Mouse (Mus musculus): ENCODE data around the gene Gm13103. TPM values are rescaled to one million over a fixed set of nuclear protein-coding genes. Genes with fewer than 3 reads are reported as not detected.

Gm13103 gene
- not detected for polyA plus RNA-seq (2014; fragmentation: Illumina TruSeq; extraction: RNeasy Lipid Tissue Mini Kit (QIAGEN cat#74804); ENCODE audit: low replicate concordance)

DNA sequence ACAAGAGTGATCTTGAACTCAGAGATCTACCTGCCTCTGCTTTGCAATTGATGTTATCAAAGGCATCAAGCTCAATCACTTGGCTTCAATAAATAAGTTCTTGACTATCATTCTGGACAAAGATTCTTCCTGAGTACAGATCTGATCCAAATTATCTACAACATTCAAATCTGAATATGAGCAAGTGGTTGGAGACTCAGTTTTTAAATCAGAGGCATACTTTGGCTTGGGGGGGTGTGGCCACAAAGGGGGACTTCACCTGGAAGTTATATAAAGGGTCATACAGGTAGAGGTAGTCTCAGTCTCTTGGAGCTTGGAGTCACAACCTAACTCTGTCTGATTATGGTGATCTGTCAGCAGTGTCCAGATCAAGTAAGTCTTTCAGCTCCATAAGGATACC is at the start of gene Gm13103:
Gene Gm13103, plus strand, starts transcription at position 301 of the 400 bp plus-strand sequence.

DNA sequence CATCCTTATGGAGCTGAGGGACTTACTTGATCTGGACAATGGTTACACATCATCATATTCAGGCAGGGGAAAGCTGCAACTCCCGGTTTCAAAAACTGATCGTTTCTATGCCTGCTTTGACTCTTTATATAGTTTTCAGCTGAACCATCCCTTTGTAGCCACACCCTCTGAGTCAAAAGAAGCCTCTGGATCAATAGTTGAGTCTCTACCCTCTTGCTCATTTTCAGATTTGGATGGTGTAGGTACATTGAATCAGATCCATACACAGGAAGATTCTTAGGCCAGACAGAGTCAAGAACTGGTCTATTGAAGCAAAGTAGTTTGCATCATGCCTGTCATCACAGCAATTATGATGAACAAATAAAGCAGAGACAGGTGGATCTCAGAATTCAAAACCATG is 30.3 kb upstream of the Gm13103 start, which contains the start of gene Gm13084:
Gene Gm13084, minus strand, starts transcription at position 101 of the 400 bp plus-strand sequence.

DNA sequence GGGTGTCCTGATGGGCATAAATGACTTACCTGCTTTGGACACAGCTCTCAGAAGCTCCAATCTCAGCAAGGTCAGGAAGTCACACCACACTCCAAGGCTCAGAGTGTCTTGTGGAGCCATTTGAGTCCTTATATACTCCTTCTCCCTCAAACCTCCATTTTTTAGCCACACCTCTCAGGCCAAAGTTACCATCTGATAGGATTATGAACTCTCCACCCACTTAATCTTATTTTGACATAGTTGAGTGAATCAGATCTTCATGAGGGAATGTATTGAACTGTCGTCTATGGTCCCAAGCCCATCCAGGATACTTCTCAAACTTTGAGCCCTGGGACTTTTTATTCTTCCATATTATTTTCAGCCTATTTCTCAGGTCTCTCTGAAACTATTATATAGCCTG is 54.0 kb downstream of the Gm13103 start, which contains the start of gene Pramef6:
Gene Pramef6, minus strand, starts transcription at position 101 of the 400 bp plus-strand sequence.

Other genes with a start within 250 kb of the Gm13103 start
- not detected for gene Gm13083, start 231.5 kb upstream of the Gm13103 start, polyA plus RNA-seq (2014; fragmentation: Illumina TruSeq; extraction: RNeasy Lipid Tissue Mini Kit (QIAGEN cat#74804); ENCODE audit: low replicate concordance)
- gene Gm13088, start 189.3 kb upstream of the Gm13103 start, polyA plus RNA-seq (2014; fragmentation: Illumina TruSeq; extraction: RNeasy Lipid Tissue Mini Kit (QIAGEN cat#74804); ENCODE audit: low replicate concordance) = not detected
- not detected for gene Gm13089, start 143.8 kb upstream of the Gm13103 start, polyA plus RNA-seq (2014; fragmentation: Illumina TruSeq; extraction: RNeasy Lipid Tissue Mini Kit (QIAGEN cat#74804); ENCODE audit: low replicate concordance)
- gene Gm13078, start 127.0 kb upstream of the Gm13103 start, polyA plus RNA-seq (2014; fragmentation: Illumina TruSeq; extraction: RNeasy Lipid Tissue Mini Kit (QIAGEN cat#74804); ENCODE audit: low replicate concordance) = not detected
- not detected for gene Gm13023, start 57.1 kb upstream of the Gm13103 start, polyA plus RNA-seq (2014; fragmentation: Illumina TruSeq; extraction: RNeasy Lipid Tissue Mini Kit (QIAGEN cat#74804); ENCODE audit: low replicate concordance)
- gene Gm13084, start 30.4 kb upstream of the Gm13103 start, polyA plus RNA-seq (2014; fragmentation: Illumina TruSeq; extraction: RNeasy Lipid Tissue Mini Kit (QIAGEN cat#74804); ENCODE audit: low replicate concordance) = not detected
- gene Pramef6, start 53.9 kb downstream of the Gm13103 start, polyA plus RNA-seq (2014; fragmentation: Illumina TruSeq; extraction: RNeasy Lipid Tissue Mini Kit (QIAGEN cat#74804); ENCODE audit: low replicate concordance) = not detected
- gene Pramef25, start 104.5 kb downstream of the Gm13103 start, polyA plus RNA-seq (2014; fragmentation: Illumina TruSeq; extraction: RNeasy Lipid Tissue Mini Kit (QIAGEN cat#74804); ENCODE audit: low replicate concordance) = not detected
- gene Gm13101, start 120.5 kb downstream of the Gm13103 start, polyA plus RNA-seq (2014; fragmentation: Illumina TruSeq; extraction: RNeasy Lipid Tissue Mini Kit (QIAGEN cat#74804); ENCODE audit: low replicate concordance) = not detected
- gene Pramef17, start 147.9 kb downstream of the Gm13103 start, polyA plus RNA-seq (2014; fragmentation: Illumina TruSeq; extraction: RNeasy Lipid Tissue Mini Kit (QIAGEN cat#74804); ENCODE audit: low replicate concordance) = not detected
- not detected for gene Pramel4, start 212.6 kb downstream of the Gm13103 start, polyA plus RNA-seq (2014; fragmentation: Illumina TruSeq; extraction: RNeasy Lipid Tissue Mini Kit (QIAGEN cat#74804); ENCODE audit: low replicate concordance)

Measured in small intestine, adult 10 weeks (tissue).